Mouse (Mus musculus) mature B cell (primary cell): ENCODE data around the gene B230217C12Rik.

Experiments
- in situ Hi-C: fragments of 300-500 bp; cut with MboI; formaldehyde crosslinking; loops from 2 replicates; pipeline ENCODE4 v1.14.3; 2019

The B230217C12Rik gene

GRCm38 (mm10) chr11:97808621-97809234 lies 31.9 kb upstream of the B230217C12Rik start:
- in situ Hi-C loops = no loop called here

- in situ Hi-C loops = no loop called here
Measured at GRCm38 (mm10) chr11:97809235-97810121, 31.1 kb upstream of the B230217C12Rik start.

- in situ Hi-C loops = no loop called here
Measured at GRCm38 (mm10) chr11:97810356-97810755, 30.2 kb upstream of the B230217C12Rik start.

- in situ Hi-C loops = no loop called here
Measured at GRCm38 (mm10) chr11:97810970-97811369, 29.6 kb upstream of the B230217C12Rik start.

GRCm38 (mm10) chr11:97811569-97812362 lies 28.8 kb upstream of the B230217C12Rik start:
- in situ Hi-C loops = no loop called here

GRCm38 (mm10) chr11:97812491-97812921 lies 28.1 kb upstream of the B230217C12Rik start:
- in situ Hi-C loops = no loop called here

- in situ Hi-C loops = no loop called here
Measured at GRCm38 (mm10) chr11:97813085-97813484, 27.5 kb upstream of the B230217C12Rik start.

GRCm38 (mm10) chr11:97813746-97814515 lies 26.6 kb upstream of the B230217C12Rik start:
- in situ Hi-C loops = no loop called here

GRCm38 (mm10) chr11:97815736-97816135 lies 24.8 kb upstream of the B230217C12Rik start:
- in situ Hi-C loops = no loop called here

GRCm38 (mm10) chr11:97816176-97816575 lies 24.4 kb upstream of the B230217C12Rik start:
- in situ Hi-C loops = no loop called here

- in situ Hi-C loops = no loop called here
Measured at GRCm38 (mm10) chr11:97816916-97817315, 23.7 kb upstream of the B230217C12Rik start.

- in situ Hi-C loops = no loop called here
Measured at GRCm38 (mm10) chr11:97817379-97817778, 23.2 kb upstream of the B230217C12Rik start.

GRCm38 (mm10) chr11:97818003-97818402 lies 22.6 kb upstream of the B230217C12Rik start:
- in situ Hi-C loops = no loop called here

GRCm38 (mm10) chr11:97818571-97818970 lies 22.0 kb upstream of the B230217C12Rik start:
- in situ Hi-C loops = no loop called here

- in situ Hi-C loops = no loop called here
Measured at GRCm38 (mm10) chr11:97819102-97819501, 21.5 kb upstream of the B230217C12Rik start.

- in situ Hi-C loops = no loop called here
Measured at GRCm38 (mm10) chr11:97819923-97820322, 20.7 kb upstream of the B230217C12Rik start.

GRCm38 (mm10) chr11:97820840-97821239 lies 19.7 kb upstream of the B230217C12Rik start:
- in situ Hi-C loops = no loop called here

GRCm38 (mm10) chr11:97821401-97822064 lies 19.0 kb upstream of the B230217C12Rik start:
- in situ Hi-C loops = no loop called here

GRCm38 (mm10) chr11:97822840-97823603 lies 17.6 kb upstream of the B230217C12Rik start:
- in situ Hi-C loops = no loop called here

GRCm38 (mm10) chr11:97824168-97824567 lies 16.4 kb upstream of the B230217C12Rik start:
- in situ Hi-C loops = no loop called here
